Mouse (Mus musculus): ENCODE data around the gene Snapc2.

The Snapc2 gene

GRCm38 (mm10) chr8:4230612-4231351, 22.1 kb upstream of the Snapc2 start:
- intact Hi-C loops (cut with DNase I), result no loop called here

- intact Hi-C loops (cut with DNase I), result no loop called here
These were observed 15.0 kb upstream of the Snapc2 start for GRCm38 (mm10) chr8:4237814-4238433.

GRCm38 (mm10) chr8:4238434-4239192, 14.3 kb upstream of the Snapc2 start, which contains the start of the genes Map2k7 and Gm49320:
TSS of gene Map2k7 (plus strand) at chr8:4238740.
TSS of gene Gm49320 (plus strand) at chr8:4238865.
- intact Hi-C loops (cut with DNase I), result no loop called here

DNA sequence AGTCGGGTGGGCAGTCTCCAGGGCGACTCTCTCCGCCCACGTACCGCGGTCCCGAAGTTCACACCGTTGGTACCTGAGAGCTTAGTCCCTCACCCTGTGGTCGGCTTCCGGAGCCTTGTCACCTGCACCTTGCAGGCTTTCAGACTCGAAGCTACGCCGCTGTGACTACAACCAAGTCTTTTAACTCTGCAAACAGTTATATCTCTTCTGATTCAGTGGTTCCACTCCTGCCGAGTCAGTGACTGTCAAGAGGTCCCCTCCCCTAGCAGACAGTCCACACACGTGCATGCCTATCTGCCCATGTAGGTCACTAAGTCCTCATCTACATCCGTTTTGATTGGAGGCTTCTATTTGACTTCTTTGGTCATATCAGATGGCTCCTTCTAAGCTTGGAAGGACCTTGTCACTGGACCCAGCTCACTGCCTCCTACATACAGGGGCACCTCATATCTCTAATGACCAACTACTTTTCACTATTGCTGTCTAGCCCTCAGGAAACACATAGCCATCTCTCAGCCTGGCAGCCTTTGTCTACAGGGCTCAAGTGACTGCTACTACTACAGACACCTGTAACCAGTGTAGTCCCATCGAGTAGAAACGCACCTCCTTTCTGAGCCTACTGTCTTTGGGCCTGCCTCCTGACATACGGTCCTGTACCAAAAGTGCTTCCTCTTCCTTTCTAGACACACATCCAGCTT, 13.5 kb upstream of the Snapc2 start:
- intact Hi-C loops (cut with DNase I), result no loop called here

DNA sequence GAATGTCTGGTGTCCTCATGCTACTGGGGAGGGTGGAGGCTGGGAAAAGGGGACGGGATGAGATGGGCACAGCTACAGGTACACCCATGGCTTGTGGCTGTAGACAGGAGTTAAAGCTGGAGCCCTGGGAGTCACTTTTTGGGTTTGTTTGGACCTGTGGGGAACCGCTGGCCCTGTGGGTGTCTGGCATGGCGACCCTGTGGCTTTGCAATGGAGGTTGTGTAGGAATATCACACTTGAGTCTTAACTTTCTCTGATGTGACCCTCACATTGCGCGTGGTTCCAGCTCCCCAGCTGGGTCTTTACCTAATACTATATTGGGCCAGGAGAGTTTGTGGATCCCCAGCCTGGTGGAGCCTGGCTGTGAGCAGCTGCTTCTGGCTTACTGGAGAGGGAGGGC, 7.8 kb upstream of the Snapc2 start:
- intact Hi-C loops (cut with DNase I), result no loop called here

DNA sequence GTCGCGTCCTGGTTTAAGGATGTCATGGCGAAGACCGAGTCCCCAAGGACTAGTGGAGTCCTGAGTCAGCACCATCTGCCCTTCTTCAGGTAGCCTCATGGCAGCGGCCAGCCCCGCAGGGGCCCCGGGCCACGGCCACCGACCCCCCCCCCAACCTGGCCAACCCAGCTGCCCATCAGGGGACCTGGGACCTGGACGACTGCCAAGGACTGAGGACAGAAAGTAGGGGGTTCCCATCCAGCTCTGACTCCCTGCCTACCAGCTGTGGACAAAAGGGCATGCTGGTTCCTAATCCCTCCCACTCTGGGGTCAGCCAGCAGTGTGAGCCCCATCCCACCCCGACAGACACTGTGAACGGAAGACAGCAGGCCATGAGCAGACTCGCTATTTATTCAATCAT, 7.1 kb upstream of the Snapc2 start:
- intact Hi-C loops (cut with DNase I), result no loop called here

DNA sequence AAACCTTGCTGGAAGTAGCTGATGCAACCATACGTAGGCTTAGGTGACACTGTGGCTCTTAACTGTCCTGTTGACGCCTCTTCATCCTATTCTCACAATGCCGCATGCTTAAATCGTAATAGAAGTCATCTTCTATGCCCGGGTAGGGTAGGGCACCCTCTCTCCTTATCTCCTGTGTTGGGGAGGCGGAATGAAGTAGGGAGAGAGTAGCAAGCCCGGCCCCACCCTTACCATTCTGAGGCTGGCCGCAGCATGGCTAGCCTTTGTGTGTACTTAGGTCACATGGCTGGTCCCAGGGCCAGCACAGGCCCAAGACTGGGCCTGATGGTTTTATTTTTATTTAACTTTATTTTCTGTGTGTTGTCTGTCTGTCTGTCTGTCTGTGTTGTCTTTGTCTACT, 5.6 kb upstream of the Snapc2 start:
- intact Hi-C loops (cut with DNase I), result no loop called here

DNA sequence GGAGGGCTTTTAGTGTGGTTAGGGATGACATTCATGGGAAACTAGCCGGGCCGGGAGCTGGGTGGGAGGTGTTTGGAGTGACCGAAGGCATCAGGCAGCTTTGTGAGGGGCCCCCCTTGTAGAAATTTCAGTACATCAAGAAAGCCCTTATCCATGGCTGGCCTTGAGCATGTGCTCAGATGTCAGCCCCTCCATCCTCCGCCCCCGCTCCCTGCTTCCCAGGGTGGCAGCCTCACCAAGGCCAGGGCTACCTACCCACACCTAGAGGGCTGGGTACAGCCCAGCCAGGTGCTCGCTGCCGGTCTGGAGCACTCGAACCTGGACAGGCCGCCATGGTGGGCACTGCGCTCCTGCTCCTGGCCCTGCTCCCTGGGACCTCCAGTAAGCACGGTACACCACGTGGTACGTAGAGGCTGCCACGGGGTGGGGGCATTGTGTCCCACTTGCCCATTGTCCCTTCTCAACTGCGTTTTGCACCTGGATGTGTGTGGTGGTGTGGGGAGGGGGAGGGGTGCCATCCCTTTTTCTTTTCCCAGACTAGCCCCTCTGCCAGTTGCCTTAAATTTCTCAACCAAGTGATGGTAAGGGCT, 4.8 kb upstream of the Snapc2 start, which contains the start of gene Tgfbr3l:
Gene Tgfbr3l, plus strand, starts transcription at position 264 of the 590 bp plus-strand sequence.
- intact Hi-C loops (cut with DNase I), result no loop called here

GRCm38 (mm10) chr8:4249213-4249612, 3.7 kb upstream of the Snapc2 start:
- intact Hi-C loops (cut with DNase I), result no loop called here

- intact Hi-C loops (cut with DNase I), result loop anchor here (5.0 to 10.0 kb wide), 2 partner anchors 72 to 424 kb away; no protein-coding TSS in a partner anchor
These were observed 2.4 kb upstream of the Snapc2 start for GRCm38 (mm10) chr8:4250306-4250970.

- intact Hi-C loops (cut with DNase I), result loop anchor here (5.0 to 10.0 kb wide), 2 partner anchors 70 to 423 kb away; no protein-coding TSS in a partner anchor
These were observed 642 bp upstream of the Snapc2 start for GRCm38 (mm10) chr8:4252116-4252760.

DNA sequence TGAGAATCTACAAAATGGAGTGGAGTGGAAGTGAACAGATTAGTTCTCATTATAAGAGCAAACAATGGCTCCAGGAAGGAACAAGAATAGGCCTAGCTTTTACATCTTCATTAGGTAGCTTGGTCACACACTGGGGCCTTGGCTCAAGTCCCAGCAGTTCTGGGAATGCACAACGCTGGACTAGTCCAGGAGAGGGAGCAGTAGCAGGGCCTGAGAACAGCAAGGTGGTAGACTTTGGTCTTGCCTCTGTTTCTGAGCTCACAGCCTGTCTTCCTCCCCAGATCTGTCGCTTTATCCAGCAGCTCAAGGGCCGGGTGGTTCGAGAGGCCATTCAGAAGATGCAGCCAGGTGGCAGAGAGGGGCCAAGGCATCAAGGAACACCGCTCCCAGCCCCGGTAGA, 1.1 kb downstream of the Snapc2 start:
- intact Hi-C loops (cut with DNase I), result loop anchor here (5.0 to 10.0 kb wide), 2 partner anchors 68 to 421 kb away; no protein-coding TSS in a partner anchor

- intact Hi-C loops (cut with DNase I), result loop anchor here (5.0 to 10.0 kb wide), 3 partner anchors 63 to 419 kb away; no protein-coding TSS in a partner anchor
These were observed 2.6 kb downstream of the Snapc2 start for GRCm38 (mm10) chr8:4255471-4255870.

GRCm38 (mm10) chr8:4256911-4257310, 4.0 kb downstream of the Snapc2 start:
- intact Hi-C loops (cut with DNase I), result loop anchor here (5.0 to 10.0 kb wide), 3 partner anchors 65 to 418 kb away; no protein-coding TSS in a partner anchor

GRCm38 (mm10) chr8:4257350-4257749, 4.5 kb downstream of the Snapc2 start:
- intact Hi-C loops (cut with DNase I), result loop anchor here (5.0 to 10.0 kb wide), 3 partner anchors 65 to 417 kb away; no protein-coding TSS in a partner anchor

GRCm38 (mm10) chr8:4258233-4258632, 5.4 kb downstream of the Snapc2 start:
- intact Hi-C loops (cut with DNase I), result loop anchor here (5.0 to 10.0 kb wide), 3 partner anchors 66 to 417 kb away; no protein-coding TSS in a partner anchor

GRCm38 (mm10) chr8:4258678-4259077, 5.8 kb downstream of the Snapc2 start:
- intact Hi-C loops (cut with DNase I), result loop anchor here (1.0 to 10.0 kb wide), 4 partner anchors 16 to 416 kb away; no protein-coding TSS in a partner anchor

DNA sequence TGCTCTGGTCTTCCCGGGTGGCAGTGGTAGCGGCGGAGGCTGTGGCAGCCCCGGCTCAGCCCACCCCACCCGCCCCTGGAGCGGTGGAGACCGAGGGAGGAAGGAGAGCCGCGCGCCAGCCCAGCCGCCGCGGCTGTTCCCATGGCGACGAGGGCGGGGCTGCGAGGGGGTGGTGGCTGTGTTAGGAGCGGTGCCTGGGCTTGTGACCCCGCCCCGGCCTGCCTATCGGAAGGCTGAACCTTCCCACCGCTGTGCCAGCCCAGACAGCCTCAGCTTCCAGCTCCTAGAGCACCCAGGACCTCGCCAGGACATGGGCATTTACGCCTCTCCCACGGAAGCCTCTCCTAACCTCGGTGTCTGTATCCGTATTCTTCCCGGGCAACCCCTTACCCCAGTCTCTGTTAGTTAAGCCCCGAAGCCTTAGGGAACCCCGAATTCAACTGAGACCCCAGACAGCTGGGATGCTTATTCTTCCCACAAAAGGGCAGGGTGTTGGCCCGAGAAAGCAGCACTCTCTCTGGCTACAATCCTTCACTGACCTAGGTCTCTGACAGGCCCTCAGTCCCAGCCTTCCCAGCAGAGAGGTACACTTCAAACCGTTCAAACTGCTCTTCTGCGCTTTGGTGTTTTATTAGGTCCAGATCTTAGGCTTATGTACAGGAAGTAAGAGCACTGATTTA, 6.4 kb downstream of the Snapc2 start, which contains the start of gene Ctxn1:
Gene Ctxn1, minus strand, starts transcription at position 150 of the 680 bp plus-strand sequence.
- intact Hi-C loops (cut with DNase I), result loop anchor here (1.0 to 10.0 kb wide), 4 partner anchors 15 to 416 kb away; no protein-coding TSS in a partner anchor
